Mouse (Mus musculus) testis, adult 2 months (tissue): ENCODE measurements at regions not wholly inside any gene's neighbourhood (a gene's known extent, or its start where the extent isn't known, plus 50 kb on each side); places are given as distances from the start of the nearest gene placed in this dataset.
A peak's percentile ranks its signal among the peaks of the same experiment; 100 is the strongest.

Experiments
- H3K27ac ChIP-seq: fragments of 200-500 bp; 2 replicates; pipeline ENCODE4 v1.5.1; 2012; ENCODE audit warnings: low read depth, low read length; ENCODE audit not compliant: control insufficient read depth, insufficient read depth
- H3K27me3 ChIP-seq: fragments of 200-500 bp; 2 replicates; pipeline ENCODE4 v1.6.1; 2012; ENCODE audit warnings: mild to moderate bottlenecking, low read length, moderate library complexity; ENCODE audit not compliant: control insufficient read depth, insufficient read depth
- H3K36me3 ChIP-seq: fragments of 200-500 bp; 2 replicates; pipeline ENCODE4 v1.6.1; 2012; ENCODE audit warnings: mild to moderate bottlenecking, low read length; ENCODE audit not compliant: control insufficient read depth, insufficient read depth
- H3K4me1 ChIP-seq: fragments of 200-500 bp; 2 replicates; pipeline ENCODE4 v1.6.1; 2012; ENCODE audit warnings: low read length; ENCODE audit not compliant: control insufficient read depth, insufficient read depth
- H3K4me3 ChIP-seq: fragments of 200-500 bp; 2 replicates; pipeline ENCODE4 v1.5.1; 2012; ENCODE audit warnings: low read depth, mild to moderate bottlenecking, low read length, moderate library complexity, mixed read lengths; ENCODE audit not compliant: control insufficient read depth
- CTCF ChIP-seq: fragments of 200-500 bp; IDR thresholded peaks from 2 replicates; pipeline ENCODE4 v1.5.1; 2012; ENCODE audit warnings: low read depth, mild to moderate bottlenecking, inconsistent platforms, low read length, moderate library complexity; ENCODE audit not compliant: control insufficient read depth, insufficient read depth, insufficient replicate concordance
- POLR2A ChIP-seq: fragments of 200-500 bp; IDR thresholded peaks from 2 replicates; pipeline ENCODE4 v1.6.1; 2012; ENCODE audit warnings: low read depth, mild to moderate bottlenecking, inconsistent platforms, low read length, moderate library complexity; ENCODE audit not compliant: control insufficient read depth

DNA sequence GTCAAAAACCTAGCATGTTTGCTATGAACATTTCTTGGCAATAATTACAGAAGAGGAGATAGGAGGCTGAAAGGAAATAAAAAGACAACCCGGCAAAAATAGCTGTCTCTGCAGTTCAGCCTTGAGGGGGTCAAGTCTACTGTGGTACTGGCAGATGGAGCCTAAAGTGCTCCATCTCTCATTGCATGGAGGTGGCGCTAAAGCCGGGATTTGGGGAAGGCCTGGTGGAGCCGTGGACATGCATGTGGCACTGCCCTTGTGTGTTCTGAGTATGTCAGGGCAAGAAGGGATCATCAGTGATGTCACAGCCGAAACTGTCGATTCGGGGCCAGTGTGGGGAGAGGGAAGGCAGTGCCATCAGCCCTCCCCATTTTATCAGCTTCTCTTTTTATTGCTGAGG lies 161.3 kb upstream of the 9630041A04Rik start:
- no peak overlapping the region for H3K4me3 ChIP-seq

DNA sequence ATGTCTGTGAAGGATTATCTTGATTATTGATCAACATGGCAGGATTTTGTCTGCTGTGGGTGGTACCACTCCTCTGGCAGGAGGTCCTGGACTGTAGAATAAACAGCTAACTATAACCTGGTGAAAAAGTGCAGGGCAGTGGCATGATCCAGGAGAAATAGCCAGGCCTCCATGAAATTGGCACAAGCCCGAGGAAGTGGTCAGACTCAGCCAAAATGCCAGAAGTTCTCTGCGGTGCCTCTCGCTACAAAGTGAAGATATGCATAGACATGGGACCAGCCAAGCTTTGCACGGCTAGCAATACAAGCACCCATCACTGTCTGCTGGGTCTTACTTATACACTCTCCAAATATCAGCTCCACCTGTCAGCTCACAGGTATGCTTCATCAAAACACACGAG lies 167.6 kb upstream of the 9630041A04Rik start:
- Histone ChIP-seq H3K27me3 (no peaks in the 10 kb centered on the region), H3K4me3 (no peak overlapping the region), H3K27ac (no peak overlapping the region), H3K4me1 (peaks cover 2% of the 10 kb centered on the region; the same call in 1 of the 2 replicates), H3K36me3 (no peaks in the 10 kb centered on the region)
- TF ChIP-seq CTCF (no peak), POLR2A (no peak)

More for the DNA sequence above, 161.3 kb upstream of the 9630041A04Rik start:
- Histone ChIP-seq H3K4me1 (no peaks in the 10 kb centered on the region), H3K27me3 (no peaks in the 10 kb centered on the region), H3K36me3 (no peaks in the 10 kb centered on the region), H3K27ac (no peak overlapping the region)
- no peak for TF ChIP-seq POLR2A
- no peak for TF ChIP-seq CTCF

DNA sequence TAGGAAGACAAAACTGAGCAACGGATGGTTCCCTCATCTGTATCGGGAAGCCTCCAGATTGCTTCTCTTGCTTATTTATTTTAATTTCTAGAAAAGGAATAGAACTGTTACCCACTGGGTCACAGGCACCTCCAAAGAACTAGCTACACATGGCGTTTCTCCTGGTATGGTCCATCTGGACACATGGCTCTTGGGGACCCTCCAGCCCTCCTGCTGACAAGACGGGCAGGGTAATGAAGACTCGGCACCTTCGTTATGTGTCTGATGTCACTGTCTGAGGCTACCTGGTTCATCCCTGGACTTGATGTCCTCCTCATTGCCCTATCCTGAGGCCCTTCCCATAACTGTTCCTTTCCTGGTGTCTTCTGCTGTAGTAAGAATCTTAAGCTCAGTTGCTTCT lies 170.3 kb upstream of the 9630041A04Rik start:
- H3K4me1 ChIP-seq: peaks cover 2% of the 10 kb centered on the region; the same call in 1 of the 2 replicates

DNA sequence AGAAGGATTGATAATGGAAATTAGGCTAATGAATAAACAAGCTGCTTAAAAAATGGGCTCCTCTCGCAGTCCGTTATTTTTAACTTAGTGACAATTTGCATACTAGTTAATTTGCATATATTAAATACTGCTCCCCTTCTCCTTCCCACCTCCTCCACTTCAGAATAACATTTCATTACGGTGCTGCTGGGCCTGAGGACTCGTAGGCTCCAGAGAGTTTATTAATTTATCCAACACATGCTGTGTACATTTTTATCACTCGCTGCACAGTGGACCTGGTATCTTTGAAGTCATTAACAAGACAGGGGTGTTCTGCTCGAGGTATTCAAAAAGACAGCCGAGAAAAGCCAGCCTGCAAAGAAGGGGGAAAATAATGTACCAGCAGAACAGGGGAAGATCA lies 170.7 kb upstream of the 9630041A04Rik start:
- Histone ChIP-seq H3K4me3 (no peak overlapping the region), H3K27ac (no peak overlapping the region)
- no peak for TF ChIP-seq POLR2A
- TF ChIP-seq CTCF: no peak

More for the DNA sequence above, 170.3 kb upstream of the 9630041A04Rik start:
- TF ChIP-seq CTCF (no peak), POLR2A (no peak)
- H3K4me3 ChIP-seq: no peak overlapping the region
- no peaks in the 10 kb centered on the region for H3K36me3 ChIP-seq
- H3K27ac ChIP-seq: no peak overlapping the region
- no peaks in the 10 kb centered on the region for H3K27me3 ChIP-seq

DNA sequence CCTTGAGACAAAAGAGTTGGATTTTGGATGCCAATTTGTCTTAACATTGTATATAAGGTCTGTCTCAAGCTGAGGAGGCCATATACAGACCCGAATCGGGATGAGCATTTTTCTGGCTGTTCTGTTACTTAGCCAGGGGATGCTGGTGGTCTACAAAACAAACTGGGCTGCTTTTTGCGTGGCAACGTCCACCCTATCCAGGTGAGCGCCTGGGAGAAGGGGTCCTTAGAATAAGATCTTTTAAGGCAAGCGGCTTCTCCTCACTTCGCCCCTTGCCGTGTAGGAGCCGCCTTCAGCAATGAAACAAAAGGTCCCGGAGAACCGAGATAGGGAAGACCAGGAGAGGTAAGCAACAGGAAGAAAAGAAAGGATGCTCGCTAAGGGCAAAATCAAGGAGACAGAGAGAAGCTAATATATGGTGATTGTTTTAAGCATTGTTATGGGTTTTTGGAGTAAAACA lies 171.2 kb upstream of the 9630041A04Rik start:
- TF ChIP-seq CTCF (no peak), POLR2A (no peak)
- H3K4me3 ChIP-seq: no peak overlapping the region
- no peaks in the 10 kb centered on the region for H3K27me3 ChIP-seq
- peaks cover 2% of the 10 kb centered on the region; the same call in 1 of the 2 replicates for H3K4me1 ChIP-seq
- H3K27ac ChIP-seq: no peak overlapping the region
- no peaks in the 10 kb centered on the region for H3K36me3 ChIP-seq

More for the DNA sequence above, 170.7 kb upstream of the 9630041A04Rik start:
- Histone ChIP-seq H3K27me3 (no peaks in the 10 kb centered on the region), H3K36me3 (no peaks in the 10 kb centered on the region), H3K4me1 (peaks cover 2% of the 10 kb centered on the region; the same call in 1 of the 2 replicates)

DNA sequence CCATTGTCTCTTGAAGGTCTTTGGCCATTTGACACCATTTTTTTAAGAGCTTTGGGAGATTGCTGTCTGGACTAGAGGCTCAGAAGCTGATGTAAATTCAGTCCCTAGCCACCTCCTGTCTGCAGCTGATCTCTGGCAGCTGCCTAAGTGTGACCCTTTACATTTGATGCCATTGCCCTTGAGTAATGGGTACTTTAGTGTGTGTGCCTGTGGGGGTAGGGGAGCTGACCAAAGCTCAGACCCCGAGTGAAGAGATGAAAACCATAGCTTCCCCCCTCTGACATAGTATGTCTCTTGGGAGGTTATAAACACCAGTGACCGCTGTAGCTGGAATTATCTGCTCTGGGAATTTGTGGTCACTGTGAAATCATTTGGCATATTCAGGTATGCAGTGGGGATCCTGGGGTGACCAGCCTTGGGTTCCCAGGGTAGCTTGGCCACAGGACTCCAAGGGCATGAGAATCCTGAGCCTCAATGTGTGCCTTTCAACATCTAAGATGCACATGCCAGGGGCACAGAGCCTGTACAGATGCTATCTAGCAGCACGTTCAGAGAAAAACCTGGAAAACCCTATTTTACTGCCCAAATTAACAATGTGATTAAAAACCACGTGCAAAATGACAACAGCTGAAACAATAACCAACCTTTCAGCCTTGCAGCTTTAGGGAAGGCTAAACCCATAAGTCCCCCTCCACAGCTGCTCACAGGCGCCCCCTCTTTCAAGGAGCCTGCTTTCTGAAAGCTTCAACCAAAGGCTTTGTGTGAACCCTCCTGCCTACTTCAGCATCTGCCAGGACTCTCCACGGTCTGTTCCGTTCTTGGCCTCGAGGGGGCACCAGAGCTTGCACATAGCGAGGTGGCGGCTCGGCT lies 171.9 kb upstream of the 9630041A04Rik start:
- Histone ChIP-seq H3K4me3 (no peak overlapping the region), H3K36me3 (no peaks in the 10 kb centered on the region), H3K27ac (no peak overlapping the region), H3K4me1 (peaks cover 2% of the 10 kb centered on the region; the same call in 1 of the 2 replicates), H3K27me3 (no peaks in the 10 kb centered on the region)
- TF ChIP-seq POLR2A: no peak
- TF ChIP-seq CTCF: peak; percentile 90

DNA sequence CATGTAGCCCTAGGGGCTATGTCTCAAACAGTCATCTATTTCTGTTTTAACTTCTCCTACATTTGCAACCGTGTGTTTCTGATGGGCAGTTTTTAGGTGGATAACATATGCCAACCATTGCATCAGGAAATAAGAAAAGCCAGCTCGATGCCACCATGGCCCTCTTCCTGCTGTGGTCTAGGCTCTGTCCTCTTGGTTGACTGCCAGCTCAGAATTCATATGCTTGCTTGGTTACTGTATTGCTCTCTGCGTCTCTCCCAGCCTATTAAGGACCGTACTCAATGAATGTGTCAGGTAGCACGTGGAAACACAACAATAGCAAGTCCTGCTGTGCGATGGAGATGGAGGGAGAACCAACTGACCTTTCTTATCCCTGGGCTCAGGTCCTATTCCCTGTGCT lies 174.4 kb upstream of the 9630041A04Rik start:
- H3K36me3 ChIP-seq: no peaks in the 10 kb centered on the region
- TF ChIP-seq POLR2A: no peak
- no peak for TF ChIP-seq CTCF
- H3K4me3 ChIP-seq: no peak overlapping the region
- no peak overlapping the region for H3K27ac ChIP-seq
- peaks cover 2% of the 10 kb centered on the region; the same call in 1 of the 2 replicates for H3K4me1 ChIP-seq
- no peaks in the 10 kb centered on the region for H3K27me3 ChIP-seq
